Mouse (Mus musculus): ENCODE measurements around the gene Wwox.

Gene Wwox

GRCm38 (mm10) chr8:115045746-115046145, 606.3 kb downstream of the Wwox start:
- DNase-seq, result no peak

DNA sequence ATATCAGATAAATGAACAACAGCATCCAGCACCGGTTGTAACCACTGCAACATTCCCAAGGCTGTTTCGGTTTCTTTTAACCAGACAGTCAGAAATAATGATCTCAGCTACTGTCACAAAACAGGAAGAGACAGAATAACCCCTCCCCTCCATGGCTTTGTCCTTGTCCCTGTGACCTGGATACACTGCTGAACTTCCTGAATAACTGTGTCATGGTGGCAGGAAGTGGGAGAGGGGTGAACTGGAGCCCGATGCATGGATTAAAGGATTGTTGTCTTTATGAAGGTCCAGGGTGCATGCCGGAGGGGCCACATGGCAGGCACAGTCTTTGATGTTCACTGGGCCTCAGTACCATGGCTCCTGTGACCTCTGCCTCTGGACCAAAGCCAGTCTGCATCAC, 607.0 kb downstream of the Wwox start:
- no peak for DNase-seq

DNA sequence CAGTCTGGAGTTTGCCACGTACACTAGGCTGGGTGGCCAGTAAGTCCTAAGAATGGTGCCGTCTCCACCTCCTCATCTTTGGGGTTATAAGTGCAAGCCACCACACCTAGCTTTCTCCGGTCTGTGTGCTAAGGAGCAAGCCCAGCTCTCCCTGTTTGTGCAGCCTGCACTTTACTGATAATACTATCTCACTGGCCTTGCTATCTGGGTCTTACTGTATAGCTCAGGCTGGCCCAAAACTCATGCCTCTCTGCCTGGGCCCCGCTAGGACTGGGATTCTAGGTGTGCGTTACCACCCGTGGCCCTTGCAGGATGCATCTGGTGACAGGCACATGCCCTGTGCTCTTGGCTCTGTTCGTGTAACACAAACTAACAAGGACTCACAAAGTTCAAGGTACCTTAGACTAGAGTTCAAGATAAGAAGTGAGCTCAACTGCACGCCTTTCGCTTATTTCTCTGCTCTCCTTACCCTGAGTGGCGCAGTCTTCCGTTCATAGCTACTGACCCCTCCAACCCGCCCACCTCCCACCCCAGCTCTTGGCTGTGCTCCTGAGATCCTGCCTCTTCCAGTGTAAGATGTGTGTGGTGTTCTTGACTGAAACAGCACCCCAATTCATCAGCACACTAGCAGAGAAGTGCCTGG, 618.9 kb downstream of the Wwox start:
- DNase-seq, result no peak

GRCm38 (mm10) chr8:115063623-115064022, 624.2 kb downstream of the Wwox start:
- DNase-seq, result no peak

DNA sequence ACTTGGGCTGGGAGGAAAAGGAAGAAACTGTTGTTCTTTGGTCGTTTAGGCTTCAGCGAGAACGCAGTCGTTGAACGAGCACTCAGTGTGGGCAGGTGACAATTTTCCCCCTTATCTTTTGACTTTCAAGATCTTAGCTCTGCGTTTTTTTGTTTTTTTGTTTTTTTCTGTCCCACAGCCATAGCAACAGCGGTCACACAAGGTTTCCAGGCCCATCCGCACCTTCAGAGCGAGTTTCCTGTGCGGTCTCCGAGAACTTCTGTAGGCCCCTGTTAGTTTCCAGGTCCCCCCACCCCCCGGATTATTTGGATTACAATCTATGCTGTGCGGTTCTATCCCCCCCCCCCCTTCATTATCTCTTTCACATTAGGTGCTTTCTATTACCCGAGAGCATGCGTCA, 625.2 kb downstream of the Wwox start:
- DNase-seq, result no peak

- DNase-seq, result no peak
These were observed 625.9 kb downstream of the Wwox start for GRCm38 (mm10) chr8:115065386-115065785.

DNA sequence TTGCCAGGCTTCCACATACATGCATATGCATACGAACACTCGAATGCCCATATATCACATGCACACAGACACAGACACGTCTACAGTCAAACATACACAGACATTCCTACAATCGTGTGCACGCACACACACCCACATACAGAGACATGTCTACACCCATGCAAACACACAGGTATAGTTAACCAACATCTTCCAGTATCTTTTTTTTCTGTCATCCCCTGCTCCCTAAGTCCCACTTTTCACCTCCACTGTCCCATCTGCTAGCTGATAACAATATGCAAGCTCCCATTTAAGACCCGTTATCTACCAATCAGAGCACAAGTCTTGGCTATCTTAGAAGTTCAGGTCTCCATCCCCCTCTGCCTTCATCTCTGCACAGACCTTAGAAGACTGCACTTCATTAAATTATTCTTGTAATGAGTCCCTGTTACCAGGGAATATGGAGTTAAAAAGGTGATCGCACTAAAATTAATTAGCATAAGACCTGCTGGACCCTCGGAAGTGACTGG, 627.1 kb downstream of the Wwox start:
- DNase-seq, result no peak

DNA sequence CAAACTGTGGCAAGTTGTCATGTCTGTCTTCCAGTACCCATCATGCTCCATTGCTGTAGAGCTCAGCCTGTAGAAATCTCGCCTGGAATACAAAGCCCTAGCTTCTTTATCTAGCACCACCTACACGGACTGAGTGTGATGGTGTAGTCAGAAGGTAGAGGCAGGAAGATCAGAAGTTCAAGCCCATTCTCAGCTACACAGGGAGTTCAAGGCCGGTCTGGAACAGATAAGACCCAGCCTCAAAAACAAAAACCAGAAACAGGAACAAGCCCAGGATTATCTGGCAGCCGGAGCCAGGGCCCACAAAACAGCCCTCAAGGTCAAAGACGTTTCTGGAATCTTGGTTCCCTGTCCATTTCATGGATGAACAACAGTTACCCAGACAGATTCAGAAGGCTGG, 629.3 kb downstream of the Wwox start:
- DNase-seq, result no peak

DNA sequence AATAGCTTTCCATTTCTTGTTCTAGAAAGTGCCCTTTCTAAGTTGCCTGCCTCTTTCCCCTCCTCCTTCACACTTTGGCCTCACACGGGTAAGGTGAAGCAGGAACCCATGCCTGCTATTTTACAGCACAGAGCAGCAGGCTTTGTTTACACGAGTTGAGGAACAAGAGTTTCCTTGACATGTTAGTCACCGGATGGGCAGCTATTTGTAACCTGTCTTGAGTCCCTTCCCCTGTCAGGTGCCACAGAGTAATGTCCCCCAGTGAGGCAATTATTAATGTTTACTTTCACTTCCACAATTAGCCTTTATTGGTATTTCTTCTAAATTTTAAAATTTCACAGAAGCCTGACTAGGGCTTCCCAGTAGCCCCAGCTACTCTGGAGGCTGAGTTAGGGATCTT, 630.8 kb downstream of the Wwox start:
- no peak for DNase-seq

DNA sequence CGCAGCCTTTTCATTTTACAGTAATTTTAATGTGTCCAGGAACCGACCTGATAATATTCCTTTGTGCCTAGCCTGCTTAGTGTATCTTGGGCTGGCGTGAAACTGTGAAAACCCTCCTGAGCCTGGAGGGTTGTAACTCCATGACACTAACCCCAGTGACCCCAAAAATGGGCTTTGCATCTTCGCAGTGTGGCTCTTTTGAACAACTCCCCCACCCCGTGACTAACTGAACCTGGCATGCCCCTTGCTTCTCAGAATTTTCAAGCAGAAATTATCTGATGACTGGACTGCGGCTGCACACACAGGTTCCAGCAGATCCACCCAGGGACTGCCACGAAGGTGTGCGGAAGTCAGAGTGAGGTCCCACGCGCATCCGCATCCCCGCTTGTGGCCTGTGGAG, 631.8 kb downstream of the Wwox start:
- DNase-seq, result no peak

- no peak for DNase-seq
These were observed 638.8 kb downstream of the Wwox start for GRCm38 (mm10) chr8:115078296-115078695.

GRCm38 (mm10) chr8:115081302-115082207, 642.1 kb downstream of the Wwox start:
- no peak for DNase-seq

DNA sequence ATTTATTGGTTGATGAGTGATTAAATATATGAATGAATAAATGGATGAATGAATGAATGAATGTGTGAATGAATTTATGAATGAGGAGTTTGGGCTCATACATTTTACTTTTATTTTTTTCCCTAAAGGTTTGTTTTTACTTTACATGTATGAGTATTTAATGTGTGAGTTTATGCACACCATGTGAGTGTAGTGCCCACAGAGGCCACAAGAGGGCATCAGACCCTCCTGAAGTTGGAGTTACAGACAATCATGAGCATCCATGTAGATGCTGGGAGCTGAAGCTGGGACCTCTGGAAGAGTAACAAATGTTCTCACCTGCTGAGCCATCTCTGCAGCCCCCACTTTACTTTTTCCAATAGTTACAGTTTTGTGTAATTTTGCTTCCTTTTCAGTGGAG, 648.7 kb downstream of the Wwox start:
- DNase-seq, result no peak

DNA sequence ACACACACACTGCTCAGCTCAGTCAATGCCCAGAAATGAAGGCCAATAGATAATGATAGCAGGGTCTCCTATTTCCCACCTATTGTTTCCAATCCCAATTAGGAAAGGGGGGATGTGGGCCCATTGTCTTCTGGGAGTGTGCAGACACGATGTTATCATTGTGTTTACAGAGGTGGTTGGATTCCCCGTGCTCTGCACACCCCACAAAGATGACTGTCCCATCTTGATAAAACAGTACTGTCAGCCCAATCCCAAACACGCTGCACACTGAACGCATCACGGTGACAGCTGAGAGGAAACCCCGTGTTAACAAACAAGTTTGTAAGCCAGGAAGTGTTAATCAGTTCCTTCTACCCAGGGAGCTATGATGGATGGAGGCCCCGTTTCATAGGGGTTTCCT, 650.3 kb downstream of the Wwox start:
- DNase-seq, result no peak

GRCm38 (mm10) chr8:115090202-115090601, 650.7 kb downstream of the Wwox start:
- DNase-seq, result no peak

DNA sequence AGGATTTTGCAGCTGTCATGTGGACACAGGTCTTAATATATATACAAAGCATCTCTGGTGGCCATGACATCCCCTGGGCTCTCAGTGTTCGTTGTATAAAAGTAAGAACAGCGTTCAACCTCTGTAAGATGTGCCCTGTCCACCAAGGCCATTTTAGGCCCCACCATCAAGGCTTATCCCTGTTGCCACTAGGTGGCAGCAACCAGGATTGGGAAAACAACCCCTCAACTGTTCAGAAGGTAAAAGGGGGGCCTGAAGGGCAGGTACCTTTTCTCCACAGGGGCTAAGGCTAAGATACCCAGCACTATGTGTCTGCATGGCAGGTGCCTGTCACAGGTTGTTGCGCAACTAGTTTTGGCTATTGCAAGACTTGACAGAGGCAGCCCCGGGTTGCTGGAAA, 656.1 kb downstream of the Wwox start:
- peak; percentile 60 for DNase-seq

DNA sequence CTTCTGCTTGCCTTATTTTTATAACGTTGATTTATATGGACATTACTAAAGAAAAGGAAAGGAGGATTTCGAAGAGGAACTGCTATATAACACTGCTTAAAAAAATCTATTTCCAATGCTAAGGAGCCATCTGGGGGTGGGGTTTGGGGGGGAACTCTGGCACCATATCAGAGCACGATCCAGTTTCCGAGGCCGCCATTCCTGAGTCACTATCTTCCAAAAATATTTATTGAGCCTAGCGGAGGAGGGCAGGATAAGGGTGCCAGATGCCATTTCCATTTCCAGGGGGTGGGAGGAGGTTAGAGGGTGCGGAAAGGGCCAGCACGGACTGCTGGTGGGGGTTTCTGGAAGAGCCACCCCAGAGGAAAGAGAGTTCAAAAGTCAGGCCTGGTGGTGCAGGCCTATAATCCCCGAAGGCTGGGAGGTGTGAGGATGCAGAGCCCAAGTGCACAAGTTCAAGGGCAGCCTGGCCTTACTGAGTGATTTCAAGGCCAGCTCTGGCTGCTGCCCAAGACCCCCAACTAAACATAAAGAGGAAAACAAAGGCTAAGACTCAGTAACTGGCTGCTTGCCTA, 658.6 kb downstream of the Wwox start:
- DNase-seq, result no peak

DNA sequence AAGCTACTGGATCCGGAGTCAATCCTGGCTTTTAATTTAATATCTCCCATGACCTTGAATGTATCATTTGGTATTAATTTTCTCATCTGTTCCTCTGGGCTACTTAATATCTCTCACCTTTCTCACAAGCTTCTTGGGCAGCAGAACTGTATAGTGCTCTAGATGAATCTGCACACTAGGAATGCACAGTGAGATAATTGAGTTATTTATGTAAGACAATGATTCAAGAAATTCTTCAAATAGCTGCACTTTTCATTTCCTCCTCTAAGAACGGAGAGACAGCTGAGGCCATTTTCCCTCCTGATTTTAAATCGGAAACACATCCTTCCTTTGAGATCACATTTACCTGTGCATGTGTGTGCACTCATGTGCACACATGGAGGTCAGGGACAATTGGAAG, 669.9 kb downstream of the Wwox start:
- DNase-seq, result no peak

DNA sequence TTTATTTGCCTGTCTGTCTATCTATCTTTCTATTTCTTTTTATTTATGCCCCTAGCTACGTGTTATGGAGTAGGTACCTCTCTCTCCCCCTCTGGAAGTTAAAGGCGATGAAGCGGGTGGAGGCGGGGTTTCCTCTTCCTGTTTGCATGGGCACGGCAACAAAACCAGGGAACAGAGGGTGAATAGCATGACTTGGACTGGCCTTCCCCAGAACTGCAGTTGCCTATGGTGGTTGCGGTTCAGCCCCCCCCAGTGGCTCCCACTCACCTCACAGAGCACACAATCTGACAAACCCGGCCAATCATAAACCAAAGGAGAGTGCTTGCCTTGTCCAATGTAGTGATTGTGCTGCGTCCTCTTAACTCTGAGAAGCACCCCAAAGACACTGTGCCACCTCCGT, 671.0 kb downstream of the Wwox start:
- no peak for DNase-seq

- DNase-seq, result no peak
These were observed 672.6 kb downstream of the Wwox start for GRCm38 (mm10) chr8:115112062-115112461.

GRCm38 (mm10) chr8:115114498-115114897, 675.0 kb downstream of the Wwox start:
- no peak for DNase-seq

- no peak for DNase-seq
These were observed 686.6 kb downstream of the Wwox start for GRCm38 (mm10) chr8:115126081-115126480.

GRCm38 (mm10) chr8:115126674-115127073, 687.2 kb downstream of the Wwox start:
- DNase-seq, result no peak

DNA sequence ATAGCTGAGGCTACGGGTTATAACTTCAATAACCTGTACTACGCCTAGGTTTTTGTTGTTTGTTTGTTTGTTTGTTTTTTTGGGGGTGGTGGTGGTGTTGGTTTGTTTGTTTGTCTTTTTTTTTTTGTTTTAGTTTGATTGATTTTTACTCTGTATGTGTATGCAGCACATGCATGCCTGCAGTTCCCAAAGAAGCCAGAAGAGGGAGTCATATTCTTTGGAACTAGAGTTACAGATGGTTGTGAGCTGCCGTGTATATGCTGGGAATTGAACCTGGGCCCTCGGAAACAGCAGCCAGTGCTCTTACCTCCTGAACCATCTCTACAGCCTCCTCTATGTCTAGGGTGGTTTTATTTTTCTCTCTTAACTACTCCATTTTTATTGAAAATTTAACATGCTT, 689.9 kb downstream of the Wwox start:
- DNase-seq, result no peak
